Mouse (Mus musculus) lung, postnatal 0 days (tissue): ENCODE results near the gene Trim67.

Experiments used
- CTCF ChIP-seq: IDR thresholded peaks from 2 replicates; pipeline ENCODE4 v1.5.1; 2016; ENCODE audit warnings: antibody characterized with exemption, mild to moderate bottlenecking
- EP300 ChIP-seq: IDR thresholded peaks from 2 replicates; pipeline ENCODE4 v1.6.1; 2016; ENCODE audit warnings: antibody characterized with exemption, mild to moderate bottlenecking, control low read depth

GRCm38 (mm10) chr8:124860188-124860587, 67.3 kb downstream of the Trim67 start:
- no peak for TF ChIP-seq CTCF
- TF ChIP-seq EP300 = no peak
